Mouse (Mus musculus): ENCODE results near the gene Gjc1. TPM values are rescaled to one million over a fixed set of nuclear protein-coding genes. Genes with fewer than 3 reads are reported as not detected.

Gene Gjc1
- total and polyA plus RNA-seq, 3 experiments = 0.11 TPM; not detected in 2

- no peak for ATAC-seq (ENCODE audit: extremely low read depth, insufficient number of reproducible peaks, low FRiP score, poor library complexity, severe bottlenecking)
- Histone ChIP-seq H3K9me3 (replicated peaks) (no peaks in the 10 kb centered on the region), H3K4me3 (ENCODE audit: low read depth, low read length) (no peak overlapping the region), H3K4me1 (ENCODE audit: insufficient read depth, low read depth, low read length) (no peaks in the 10 kb centered on the region), H3K36me3 (replicated peaks) (no peaks in the 10 kb centered on the region), H3K27me3 (ENCODE audit: insufficient read depth, low read length) (peaks cover 27% of the 10 kb centered on the region)
- TF ChIP-seq GATA1 (IDR thresholded peaks at IDR 0.05; ENCODE audit: borderline replicate concordance, low read length) (no peak), GATA2 (IDR thresholded peaks at IDR 0.05; ENCODE audit: borderline replicate concordance, low read depth, low read length) (no peak), CTCF (IDR thresholded peaks at IDR 0.05; ENCODE audit: low read depth, low read length) (no peak), TAL1 (conservative IDR thresholded peaks at IDR 0.05; ENCODE audit: low read depth, low read length) (no peak), POLR2AphosphoS5 (IDR thresholded peaks at IDR 0.05; ENCODE audit: insufficient replicate concordance, low read depth, low read length) (no peak)
- DNase-seq (ENCODE audit: low spot score) = no peak
These were observed 8.6 kb downstream of the Gjc1 start for GRCm38 (mm10) chr11:102810721-102811485.

GRCm38 (mm10) chr11:102808246-102808645 is 11.3 kb downstream of the Gjc1 start:
- H3K9me3 ChIP-seq (replicated peaks) = no peaks in the 10 kb centered on the region
- DNase-seq (ENCODE audit: low spot score) (no peak), ATAC-seq (ENCODE audit: extremely low read depth, insufficient number of reproducible peaks, low FRiP score, poor library complexity, severe bottlenecking) (no peak)
- no peak overlapping the region for H3K4me3 ChIP-seq (ENCODE audit: low read depth, low read length)
- H3K4me1 ChIP-seq (ENCODE audit: insufficient read depth, low read depth, low read length) = no peaks in the 10 kb centered on the region
- H3K36me3 ChIP-seq (replicated peaks) = no peaks in the 10 kb centered on the region
- H3K27me3 ChIP-seq (ENCODE audit: insufficient read depth, low read length) = peaks cover 40% of the 10 kb centered on the region
- no peak for TF ChIP-seq TAL1 (conservative IDR thresholded peaks at IDR 0.05; ENCODE audit: low read depth, low read length)

- peaks cover 43% of the 10 kb centered on the region for H3K27me3 ChIP-seq (ENCODE audit: insufficient read depth, low read length)
- H3K9me3 ChIP-seq (replicated peaks) = no peaks in the 10 kb centered on the region
- no peaks in the 10 kb centered on the region for H3K4me1 ChIP-seq (ENCODE audit: insufficient read depth, low read depth, low read length)
- ATAC-seq (ENCODE audit: extremely low read depth, insufficient number of reproducible peaks, low FRiP score, poor library complexity, severe bottlenecking) = no peak
- H3K36me3 ChIP-seq (replicated peaks) = no peaks in the 10 kb centered on the region
- no peak for DNase-seq (ENCODE audit: low spot score)
- H3K4me3 ChIP-seq (ENCODE audit: low read depth, low read length) = no peak overlapping the region
- TF ChIP-seq GATA1 (IDR thresholded peaks at IDR 0.05; ENCODE audit: borderline replicate concordance, low read length) (no peak), CTCF (IDR thresholded peaks at IDR 0.05; ENCODE audit: low read depth, low read length) (no peak), GATA2 (IDR thresholded peaks at IDR 0.05; ENCODE audit: borderline replicate concordance, low read depth, low read length) (no peak), TAL1 (conservative IDR thresholded peaks at IDR 0.05; ENCODE audit: low read depth, low read length) (no peak), POLR2AphosphoS5 (IDR thresholded peaks at IDR 0.05; ENCODE audit: insufficient replicate concordance, low read depth, low read length) (no peak)
These were observed 16.0 kb downstream of the Gjc1 start for GRCm38 (mm10) chr11:102803453-102803852.

- DNase-seq (ENCODE audit: low spot score) (no peak), ATAC-seq (ENCODE audit: extremely low read depth, insufficient number of reproducible peaks, low FRiP score, poor library complexity, severe bottlenecking) (no peak)
- TF ChIP-seq CTCF (IDR thresholded peaks at IDR 0.05; ENCODE audit: low read depth, low read length) (no peak), GATA2 (IDR thresholded peaks at IDR 0.05; ENCODE audit: borderline replicate concordance, low read depth, low read length) (no peak), GATA1 (IDR thresholded peaks at IDR 0.05; ENCODE audit: borderline replicate concordance, low read length) (no peak), POLR2AphosphoS5 (IDR thresholded peaks at IDR 0.05; ENCODE audit: insufficient replicate concordance, low read depth, low read length) (no peak), TAL1 (conservative IDR thresholded peaks at IDR 0.05; ENCODE audit: low read depth, low read length) (no peak)
- peaks cover 3% of the 10 kb centered on the region; the same call in 1 of the 2 replicates for H3K4me1 ChIP-seq (ENCODE audit: insufficient read depth, low read depth, low read length)
- no peaks in the 10 kb centered on the region for H3K36me3 ChIP-seq (replicated peaks)
- no peaks in the 10 kb centered on the region for H3K9me3 ChIP-seq (replicated peaks)
- peaks cover 30% of the 10 kb centered on the region for H3K27me3 ChIP-seq (ENCODE audit: insufficient read depth, low read length)
- H3K4me3 ChIP-seq (ENCODE audit: low read depth, low read length) = no peak overlapping the region
These were observed 25.3 kb downstream of the Gjc1 start for GRCm38 (mm10) chr11:102794157-102794556.

GRCm38 (mm10) chr11:102791682-102792445 is 27.6 kb downstream of the Gjc1 start:
- peaks cover 27% of the 10 kb centered on the region for H3K27me3 ChIP-seq (ENCODE audit: insufficient read depth, low read length)
- no peak for ATAC-seq (ENCODE audit: extremely low read depth, insufficient number of reproducible peaks, low FRiP score, poor library complexity, severe bottlenecking)
- H3K36me3 ChIP-seq (replicated peaks) = no peaks in the 10 kb centered on the region
- DNase-seq (ENCODE audit: low spot score) = no peak
- H3K4me1 ChIP-seq (ENCODE audit: insufficient read depth, low read depth, low read length) = peaks cover 3% of the 10 kb centered on the region; the same call in 1 of the 2 replicates
- no peaks in the 10 kb centered on the region for H3K9me3 ChIP-seq (replicated peaks)
- no peak overlapping the region for H3K4me3 ChIP-seq (ENCODE audit: low read depth, low read length)
- TF ChIP-seq POLR2AphosphoS5 (IDR thresholded peaks at IDR 0.05; ENCODE audit: insufficient replicate concordance, low read depth, low read length) = no peak

- H3K4me1 ChIP-seq (ENCODE audit: insufficient read depth, low read depth, low read length) = peaks cover 3% of the 10 kb centered on the region; the same call in 1 of the 2 replicates
- TF ChIP-seq POLR2AphosphoS5 (IDR thresholded peaks at IDR 0.05; ENCODE audit: insufficient replicate concordance, low read depth, low read length) (no peak), GATA2 (IDR thresholded peaks at IDR 0.05; ENCODE audit: borderline replicate concordance, low read depth, low read length) (no peak), GATA1 (IDR thresholded peaks at IDR 0.05; ENCODE audit: borderline replicate concordance, low read length) (no peak), CTCF (IDR thresholded peaks at IDR 0.05; ENCODE audit: low read depth, low read length) (no peak)
- ATAC-seq (ENCODE audit: extremely low read depth, insufficient number of reproducible peaks, low FRiP score, poor library complexity, severe bottlenecking) (no peak), DNase-seq (ENCODE audit: low spot score) (no peak)
- no peaks in the 10 kb centered on the region for H3K9me3 ChIP-seq (replicated peaks)
- H3K36me3 ChIP-seq (replicated peaks) = no peaks in the 10 kb centered on the region
- no peak overlapping the region for H3K4me3 ChIP-seq (ENCODE audit: low read depth, low read length)
- peaks cover 29% of the 10 kb centered on the region for H3K27me3 ChIP-seq (ENCODE audit: insufficient read depth, low read length)
These were observed 31.8 kb downstream of the Gjc1 start for GRCm38 (mm10) chr11:102787688-102788177.

Data from G1E (cell line).